7 mouse cellular contexts compared by ENCODE assay signal in genomic region chr9:66599577-66599976, GRCm38 (mm10). TPM values are rescaled to one million over a fixed set of nuclear protein-coding genes. Genes with fewer than 3 reads are reported as not detected.
DNase-seq lines count a peak whose midpoint lies in the region; ATAC-seq lines count a peak whose summit lies in the region.

No protein-coding gene starts in this region.

- H3K9ac ChIP-seq in midbrain, embryonic 14.5 days (replicated peaks; ENCODE audit: low read length): no peak overlapping the region
- H3K9ac ChIP-seq in midbrain, embryonic 15.5 days: no peak overlapping the region

- H3K27ac ChIP-seq in midbrain, embryonic 14.5 days (replicated peaks; ENCODE audit: low read depth, low read length): no peak overlapping the region
- H3K27ac ChIP-seq in midbrain, embryonic 15.5 days: no peak overlapping the region

- H3K4me3 ChIP-seq in midbrain, embryonic 14.5 days (replicated peaks; ENCODE audit: low read depth, low read length): no peak overlapping the region
- H3K4me3 ChIP-seq in midbrain, embryonic 15.5 days: no peak overlapping the region

- H3K4me2 ChIP-seq in midbrain, embryonic 14.5 days (ENCODE audit: low read length): no peak overlapping the region
- no peak overlapping the region for H3K4me2 ChIP-seq in midbrain, embryonic 15.5 days

- H3K36me3 ChIP-seq in midbrain, embryonic 14.5 days (ENCODE audit: control insufficient read depth, insufficient read depth, low read length): no peaks in the 10 kb centered on the region
- no peaks in the 10 kb centered on the region for H3K36me3 ChIP-seq in midbrain, embryonic 15.5 days (replicated peaks)
- no peaks in the 10 kb centered on the region for H3K36me3 ChIP-seq in splenic B cell, adult 2 months (ENCODE audit: control insufficient read depth, insufficient read depth, low read length, poor library complexity, severe bottlenecking)

- no peaks in the 10 kb centered on the region for H3K9me3 ChIP-seq in midbrain, embryonic 14.5 days (ENCODE audit: control insufficient read depth, low read length)
- no peaks in the 10 kb centered on the region for H3K9me3 ChIP-seq in midbrain, embryonic 15.5 days

- DNase-seq in midbrain, embryonic 14.5 days: peak; percentile 48
- peak; percentile 34 to 72 for DNase-seq in adrenal gland, postnatal 36 days
- DNase-seq in heart, postnatal 25 days (ENCODE audit: low spot score): peak; percentile 20
- peak; percentile 61 for DNase-seq in lung, postnatal 10 days
- peak; percentile 71 for DNase-seq in splenic B cell, adult 2 months (ENCODE audit: low read depth, low spot score)
- DNase-seq in adipocyte (ENCODE audit: low spot score): no peak

- no peak for ATAC-seq in midbrain, embryonic 14.5 days (ENCODE audit: low FRiP score, low TSS enrichment)
- no peak for ATAC-seq in midbrain, embryonic 15.5 days (replicated peaks)

- H3K4me1 ChIP-seq in midbrain, embryonic 14.5 days (ENCODE audit: control insufficient read depth, insufficient read depth, low read length): no peaks in the 10 kb centered on the region
- no peaks in the 10 kb centered on the region for H3K4me1 ChIP-seq in midbrain, embryonic 15.5 days

- WGBS in midbrain, embryonic 14.5 days: 4% methylated on average over 4 of the region's 4 CpGs
- 4% methylated on average over 4 of the region's 4 CpGs for WGBS in midbrain, embryonic 15.5 days

- no peaks in the 10 kb centered on the region for H3K27me3 ChIP-seq in midbrain, embryonic 14.5 days (ENCODE audit: control insufficient read depth, insufficient read depth, low read length)
- no peaks in the 10 kb centered on the region for H3K27me3 ChIP-seq in midbrain, embryonic 15.5 days (replicated peaks)
- H3K27me3 ChIP-seq in splenic B cell, adult 2 months (ENCODE audit: control insufficient read depth, insufficient read depth, low read length, poor library complexity, severe bottlenecking): no peaks in the 10 kb centered on the region

- intact Hi-C loops in heart, postnatal 25 days (cut with DNase I): no loop called here

RNA-seq across cellular contexts. Expression of gene Usp3, which starts 6.6 kb away (rescaled TPM):
- polyA plus RNA-seq in midbrain, embryonic 14.5 days (2014; fragmentation: Nextera tagmentation; extraction: Ambion mirVana): 70.0 and 104 TPM in 2 replicates
- polyA plus RNA-seq in midbrain, embryonic 15.5 days (2015; fragmentation: Nextera tagmentation; extraction: Ambion mirVana): 70.3 and 77.3 TPM in 2 replicates
- 10 to 100 TPM; 31.2 to 38.7 TPM for total RNA-seq in adrenal gland, postnatal 36 days (2021)
- total RNA-seq in heart, postnatal 25 days (2021): 10 to 100 TPM; 19.0 to 24.4 TPM
